Mouse (Mus musculus) layer of hippocampus, adult 9-11 months (tissue): ENCODE results near the gene Mmaa.

Experiments
- DNase-seq: peaks from one replicate; pipeline ENCODE4 v3.0.0; 2022

Mmaa gene

DNA sequence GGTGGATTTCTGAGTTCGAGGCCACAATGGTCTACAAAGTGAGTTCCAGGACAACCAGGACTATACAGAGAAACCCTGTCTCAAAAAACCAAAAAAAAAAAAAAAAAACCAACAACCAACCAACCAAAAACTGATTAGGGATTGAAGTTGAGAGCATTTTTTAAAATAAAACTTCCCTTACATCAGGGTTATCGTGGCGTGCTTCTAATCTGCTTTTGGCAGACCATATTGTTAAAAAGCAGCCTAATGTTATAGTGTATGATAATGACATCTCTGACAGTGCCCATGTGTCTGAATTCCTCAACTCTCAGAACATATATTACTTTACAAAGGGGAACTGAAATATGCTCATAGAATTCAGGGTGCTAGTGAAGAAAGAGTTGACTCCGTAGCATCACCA is 6.5 kb downstream of the Mmaa start:
- no peak for DNase-seq

DNA sequence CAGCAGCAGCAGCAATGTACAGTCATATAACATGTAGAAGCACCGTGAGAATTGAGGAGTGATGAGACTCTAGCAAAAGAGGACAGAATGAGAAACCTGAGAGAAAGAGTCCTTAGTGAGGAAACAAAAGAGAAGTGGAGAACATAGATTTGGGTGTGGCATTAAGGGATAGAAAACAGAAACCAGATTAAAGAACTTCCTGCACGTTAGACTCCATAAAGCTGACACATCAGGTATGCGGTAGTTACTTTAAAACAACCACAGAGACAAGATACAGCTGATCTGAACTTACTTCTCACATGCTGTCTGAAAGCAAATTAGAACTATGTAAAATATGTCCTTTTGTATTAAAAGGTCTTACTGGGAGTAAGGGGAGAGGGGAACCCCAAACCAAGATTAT is 8.3 kb downstream of the Mmaa start:
- DNase-seq, result no peak

DNA sequence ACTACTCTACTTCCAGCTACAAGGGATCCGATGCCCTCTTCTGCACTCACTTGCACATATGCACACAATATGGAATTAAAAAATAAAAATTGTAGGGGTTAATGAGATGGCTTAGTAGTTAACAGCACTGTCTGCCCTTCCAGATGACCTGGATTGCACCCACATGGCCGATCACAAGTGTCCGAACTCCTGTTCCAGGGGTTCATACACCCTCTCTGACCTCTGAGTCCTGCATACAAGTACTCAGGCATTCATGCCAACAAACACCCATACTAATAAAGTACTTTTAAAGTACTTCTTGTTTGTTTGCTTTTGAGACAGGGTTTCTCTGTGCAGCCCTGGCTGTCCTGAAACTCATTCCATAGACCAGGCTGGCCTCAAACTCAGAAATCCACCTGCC is 10.1 kb downstream of the Mmaa start:
- DNase-seq, result no peak

DNA sequence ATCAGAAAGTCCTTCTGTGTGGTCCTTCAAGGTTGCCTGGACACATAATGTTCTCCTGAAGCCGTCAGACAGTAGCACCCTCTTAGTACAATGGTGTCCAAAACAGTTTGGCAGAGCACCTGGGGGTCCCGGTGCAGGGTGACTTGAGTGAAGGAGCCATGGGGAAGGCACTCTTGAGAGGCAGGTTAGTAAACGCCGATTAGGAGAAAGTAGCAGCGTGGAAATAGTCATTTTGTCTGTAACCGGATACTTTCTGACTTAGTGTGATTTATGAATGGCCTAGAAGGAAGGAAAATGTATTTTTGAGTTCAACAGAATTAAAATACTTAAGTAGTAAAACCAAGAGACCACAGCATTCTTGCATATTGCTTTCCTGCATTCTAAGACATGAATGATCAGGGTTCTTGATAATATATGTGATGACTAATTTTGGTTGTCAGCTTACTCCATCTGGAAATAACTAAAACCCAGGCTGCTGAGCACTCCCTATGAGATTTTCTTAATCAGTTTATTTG is 13.3 kb downstream of the Mmaa start:
- no peak for DNase-seq

DNA sequence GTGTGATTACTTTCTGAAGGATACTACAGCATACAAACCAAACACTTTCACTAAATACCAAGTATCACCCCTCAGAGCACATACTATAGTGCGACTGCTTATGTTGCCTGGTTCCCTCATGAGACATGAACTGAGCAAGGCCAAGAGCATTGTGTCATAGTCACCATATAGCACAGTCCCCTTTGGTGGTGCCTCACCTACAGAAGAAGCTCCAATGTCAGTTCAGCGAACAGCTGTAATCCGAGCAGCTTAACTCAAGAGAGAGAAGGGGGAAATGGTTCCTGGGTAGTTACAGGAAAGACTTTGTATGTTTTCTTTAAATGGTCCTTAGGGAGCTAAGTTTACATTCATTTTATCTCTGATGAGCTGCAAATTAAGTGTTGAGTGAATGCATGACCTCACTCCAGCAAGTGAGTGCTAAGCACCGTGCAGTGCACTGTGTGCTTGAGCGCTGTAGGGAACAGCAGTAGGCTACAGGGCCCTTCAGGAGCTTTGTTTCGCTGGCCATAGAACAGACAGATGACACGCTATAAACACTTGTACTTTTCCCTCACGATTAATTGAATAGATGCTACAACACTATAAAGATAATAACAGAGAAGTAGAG is 17.4 kb downstream of the Mmaa start:
- DNase-seq, result no peak

DNA sequence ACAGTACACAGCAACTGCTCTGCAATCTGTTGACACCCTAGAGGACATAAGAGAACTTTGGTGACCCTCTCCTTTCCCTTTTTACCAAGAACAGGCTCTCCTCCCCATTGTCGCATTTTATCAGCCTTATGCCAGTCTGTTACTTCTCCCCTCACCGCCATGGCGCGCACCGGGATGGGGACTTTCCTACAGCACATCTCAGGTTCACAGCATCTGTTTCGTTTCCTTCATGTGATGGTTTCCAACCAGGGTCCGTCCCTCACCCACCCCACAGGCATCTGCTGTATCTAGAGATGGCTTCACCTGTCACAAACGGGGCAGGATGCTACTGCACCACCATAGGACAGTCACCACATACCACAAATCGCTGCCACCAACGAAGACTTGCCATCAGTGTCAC is 19.8 kb downstream of the Mmaa start:
- no peak for DNase-seq

DNA sequence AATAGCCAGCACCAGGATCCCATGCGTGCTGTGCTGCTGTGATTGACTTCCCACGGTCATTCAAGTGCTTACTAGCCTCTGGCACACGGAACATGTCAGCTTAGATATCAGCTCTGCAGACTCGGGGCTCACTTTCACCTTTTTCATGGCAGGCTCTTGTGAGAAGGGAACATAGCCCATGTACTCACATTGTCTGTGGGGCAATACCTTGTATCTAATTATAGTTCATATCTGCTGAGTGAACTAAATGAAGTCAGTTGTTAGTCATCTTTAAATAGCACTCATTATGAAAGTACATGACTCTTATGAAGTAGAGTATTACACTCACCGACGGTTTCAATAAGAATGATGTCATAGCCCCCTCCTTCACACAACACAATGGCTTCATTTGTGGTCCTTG is 21.0 kb downstream of the Mmaa start:
- DNase-seq, result no peak

DNA sequence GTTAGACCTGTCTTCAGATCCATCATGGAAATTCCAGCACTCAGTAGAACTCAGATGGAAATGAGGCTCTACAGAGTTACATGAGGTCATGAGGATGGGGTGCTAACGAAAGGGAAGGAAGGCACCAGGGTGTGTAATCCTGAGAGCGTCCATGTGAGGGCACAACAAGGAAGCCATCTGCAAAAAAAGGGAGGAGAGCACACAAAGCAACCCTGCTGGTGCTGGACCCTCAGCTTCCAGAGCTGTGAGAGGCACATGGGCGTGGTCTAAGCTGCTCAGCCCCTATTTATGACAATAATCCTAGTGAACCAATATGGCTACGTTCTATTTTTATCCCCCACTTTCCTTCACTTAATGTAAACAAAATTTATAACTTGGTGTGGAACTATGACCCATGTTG is 22.1 kb downstream of the Mmaa start:
- DNase-seq, result no peak

DNA sequence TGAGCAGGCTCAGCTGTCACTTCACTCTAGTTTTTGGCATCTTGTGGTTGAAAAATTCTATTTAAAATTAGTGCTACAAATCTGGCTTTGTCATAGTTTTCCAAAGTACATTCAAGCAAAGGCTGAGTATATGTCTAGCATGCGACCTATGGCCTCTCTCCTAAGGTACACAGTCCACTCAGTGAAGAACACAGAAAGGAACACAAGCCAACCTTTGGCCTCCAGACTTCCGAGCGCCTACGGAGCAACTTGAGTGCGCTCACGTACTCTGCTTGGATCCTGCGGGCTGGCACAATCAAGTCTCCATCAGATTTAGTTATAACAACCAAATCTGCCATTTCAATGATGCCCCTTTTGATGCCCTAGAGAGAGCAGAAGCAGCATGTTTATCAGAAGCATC is 25.8 kb downstream of the Mmaa start:
- DNase-seq, result no peak

DNA sequence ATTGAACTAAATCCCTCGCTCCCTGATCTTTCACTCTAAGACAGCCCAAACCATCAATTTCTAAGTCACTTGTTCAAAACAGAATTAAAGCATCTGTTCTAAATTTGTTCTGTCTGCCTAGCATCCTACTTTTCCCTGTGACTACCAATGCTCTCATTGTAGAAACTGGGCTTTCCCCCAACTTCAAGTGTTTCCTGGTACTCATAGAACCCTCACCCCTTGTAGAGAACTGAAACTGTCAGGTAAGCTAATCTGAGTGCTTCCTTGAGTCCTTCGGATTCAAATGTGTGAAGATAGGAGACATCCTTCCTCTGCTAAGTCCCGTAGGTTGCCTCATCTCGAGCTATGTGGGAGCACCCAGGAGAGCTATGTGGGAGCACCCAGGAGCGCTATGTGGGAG is 32.8 kb downstream of the Mmaa start:
- no peak for DNase-seq

DNA sequence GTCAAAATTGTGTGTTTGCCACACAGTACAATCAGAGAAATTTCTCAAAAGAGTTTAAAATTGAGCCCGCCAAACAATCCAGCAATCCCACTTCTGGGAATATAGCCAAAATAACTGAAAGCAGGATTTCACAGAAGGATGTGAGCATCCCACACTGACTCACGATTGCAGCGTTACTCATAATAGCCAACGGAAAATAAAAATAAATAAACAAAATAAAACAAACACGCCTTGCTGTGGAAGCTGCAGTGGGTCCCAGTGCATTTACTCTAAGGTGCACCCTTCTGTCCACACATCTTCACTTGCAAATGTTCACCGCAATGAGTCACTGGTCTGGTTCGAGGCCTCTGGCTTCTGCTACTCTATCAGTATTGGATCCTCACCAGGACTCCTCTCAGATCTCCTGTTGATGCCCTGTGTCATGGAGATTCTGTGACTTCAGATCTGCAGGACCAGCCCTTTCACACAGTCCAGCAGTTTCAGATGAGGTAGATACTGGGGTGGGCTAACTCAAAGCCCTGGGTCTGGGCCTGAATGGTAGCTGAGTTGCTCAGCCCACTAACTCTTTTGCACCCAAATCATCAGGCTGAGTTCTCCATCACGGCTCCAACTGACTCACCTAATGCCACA is 38.5 kb downstream of the Mmaa start:
- no peak for DNase-seq

DNA sequence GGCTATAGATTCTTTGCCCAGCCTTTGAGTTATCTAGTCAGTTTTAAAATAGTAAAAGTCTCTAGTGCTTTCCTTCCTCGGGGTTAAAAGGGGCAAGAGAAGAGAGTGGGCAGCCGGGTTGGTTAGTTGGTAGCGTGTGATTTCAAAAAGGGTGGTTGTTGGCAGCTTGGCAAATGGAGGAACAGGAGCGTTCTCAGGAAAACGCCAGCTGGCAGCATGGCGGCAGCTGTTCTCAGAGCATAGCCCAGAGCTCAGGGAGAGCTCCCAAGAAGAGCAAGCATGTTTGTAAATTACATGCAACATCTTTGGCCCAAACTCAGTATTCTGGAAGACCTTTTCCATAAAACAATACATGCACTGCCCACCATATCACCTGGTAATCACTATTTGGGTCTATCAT is 41.0 kb downstream of the Mmaa start:
- DNase-seq, result peak; percentile 56

DNA sequence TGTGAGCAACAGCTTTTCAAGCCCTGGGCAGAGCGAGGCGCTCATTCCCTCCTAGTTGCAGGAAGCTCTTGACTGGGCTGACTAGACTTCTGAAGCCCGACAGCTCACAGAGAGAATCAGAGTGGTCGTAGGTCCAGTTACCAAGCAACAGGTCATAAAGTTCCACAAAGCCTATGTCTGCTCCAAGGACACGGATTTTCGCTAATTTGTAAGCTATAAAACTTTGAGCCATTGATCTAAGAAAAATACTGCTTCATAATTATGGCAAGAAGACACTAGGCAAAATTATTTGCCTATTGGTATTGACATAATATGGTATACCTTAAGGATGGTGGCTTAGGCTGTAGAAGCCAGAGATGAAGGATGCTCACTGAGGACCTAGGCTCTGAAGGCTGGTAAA is 46.3 kb downstream of the Mmaa start, which contains the start of gene 1700011L22Rik:
1700011L22Rik (minus strand) TSS at position 101 of the 400 bp plus-strand sequence.
- DNase-seq, result no peak

DNA sequence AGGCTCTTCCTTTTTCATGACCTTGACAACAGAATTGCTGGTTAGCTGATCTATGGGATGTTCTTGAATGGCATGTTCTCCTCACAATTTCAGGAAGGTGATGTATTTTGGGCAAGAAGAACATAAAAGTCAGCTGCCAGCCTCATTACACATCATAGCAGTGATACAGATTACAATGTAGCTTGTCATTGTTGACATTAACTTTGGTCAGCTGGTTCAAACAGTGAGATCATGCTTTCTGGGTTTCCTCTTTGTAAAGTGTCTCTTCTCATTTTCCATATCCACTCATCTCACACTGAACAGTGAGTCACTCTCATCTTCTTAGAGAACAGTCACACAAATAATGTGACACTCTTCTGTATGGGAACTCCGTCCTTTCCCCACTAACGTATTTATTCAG is 51.3 kb downstream of the Mmaa start:
- DNase-seq, result no peak

DNA sequence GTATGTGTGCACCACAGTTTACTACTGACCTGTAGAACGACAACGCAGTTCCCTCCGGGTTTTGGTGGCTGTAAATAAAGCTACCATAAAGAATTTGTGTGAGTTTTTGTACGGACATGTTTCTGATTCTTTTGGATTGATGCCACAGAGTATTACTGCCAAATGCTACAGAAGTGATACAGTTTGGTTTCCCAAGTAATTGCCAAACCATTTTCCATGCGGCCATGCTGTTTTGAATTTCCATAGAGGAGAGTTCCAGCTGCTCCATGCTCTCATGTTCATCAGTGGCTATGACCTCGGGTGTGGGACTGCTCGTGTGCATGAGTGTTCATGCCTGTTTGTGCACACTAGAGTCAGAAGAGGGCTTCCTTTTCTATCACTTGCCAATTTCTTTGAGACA is 54.7 kb downstream of the Mmaa start:
- DNase-seq, result no peak

DNA sequence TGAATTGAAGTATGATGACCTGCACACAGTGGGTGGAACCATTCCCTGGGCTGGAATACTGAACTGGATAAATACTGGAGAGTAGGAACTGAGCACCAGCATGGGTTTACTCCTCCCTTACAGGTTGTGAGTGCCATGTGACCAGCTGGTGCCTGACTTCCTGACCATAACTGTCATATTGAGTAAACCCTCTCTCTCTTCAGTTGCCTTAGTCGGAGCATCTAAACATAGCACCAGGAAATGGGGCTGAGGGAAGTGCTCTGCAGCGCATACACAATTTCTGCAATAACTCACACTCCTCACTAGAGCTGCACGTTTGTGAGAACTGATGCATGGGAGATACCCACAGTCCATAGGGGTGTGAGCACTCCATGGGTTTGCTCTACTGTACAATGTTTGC is 55.4 kb downstream of the Mmaa start:
- no peak for DNase-seq

DNA sequence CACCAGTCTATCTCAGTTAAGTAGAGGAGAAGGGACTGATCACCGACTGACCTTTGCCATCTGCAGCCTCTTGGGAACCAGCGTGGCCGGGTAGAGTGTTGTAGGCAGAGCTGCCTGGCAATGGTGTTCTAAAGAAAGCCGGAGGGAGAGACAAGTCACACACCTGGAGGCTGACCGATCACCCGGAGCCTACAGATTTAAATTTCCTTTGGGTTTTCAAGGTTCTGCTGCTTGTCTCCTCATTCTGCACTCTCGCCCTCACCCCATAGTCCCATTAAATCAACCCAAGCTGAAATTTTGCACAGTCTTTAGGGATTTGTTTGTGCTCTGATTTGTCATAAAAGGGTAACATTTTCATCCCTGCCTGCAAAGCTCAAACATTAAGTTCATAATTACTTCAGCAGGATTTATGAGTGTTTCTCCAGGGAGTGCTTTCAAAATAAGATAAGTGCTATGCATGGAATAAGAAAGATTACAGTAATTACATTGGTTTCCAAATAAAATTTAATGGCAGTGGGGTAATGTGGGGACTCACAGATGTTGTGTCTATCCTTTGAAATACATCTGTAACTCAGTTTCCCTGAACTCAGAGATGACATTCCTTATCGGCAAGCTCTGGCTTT is 65.4 kb downstream of the Mmaa start:
- no peak for DNase-seq

DNA sequence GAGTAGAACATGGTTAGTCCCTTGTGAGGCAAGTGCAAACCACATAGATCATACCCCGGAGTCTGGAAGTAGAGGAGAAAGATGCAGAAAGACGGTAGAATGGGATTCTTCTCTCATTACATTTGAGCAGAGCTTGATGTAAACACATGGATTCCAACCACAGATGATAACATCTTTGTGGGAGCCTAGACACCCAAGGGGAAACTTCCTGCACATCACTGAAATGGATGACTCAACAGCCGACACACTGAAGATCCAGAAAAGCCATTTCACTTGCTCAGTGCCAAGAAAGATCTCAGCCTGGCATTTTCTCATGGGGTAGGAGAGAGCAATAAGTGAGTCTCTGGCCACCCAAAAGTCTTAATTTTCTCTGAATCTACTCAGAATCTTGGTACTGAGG is 66.8 kb downstream of the Mmaa start:
- DNase-seq, result no peak

DNA sequence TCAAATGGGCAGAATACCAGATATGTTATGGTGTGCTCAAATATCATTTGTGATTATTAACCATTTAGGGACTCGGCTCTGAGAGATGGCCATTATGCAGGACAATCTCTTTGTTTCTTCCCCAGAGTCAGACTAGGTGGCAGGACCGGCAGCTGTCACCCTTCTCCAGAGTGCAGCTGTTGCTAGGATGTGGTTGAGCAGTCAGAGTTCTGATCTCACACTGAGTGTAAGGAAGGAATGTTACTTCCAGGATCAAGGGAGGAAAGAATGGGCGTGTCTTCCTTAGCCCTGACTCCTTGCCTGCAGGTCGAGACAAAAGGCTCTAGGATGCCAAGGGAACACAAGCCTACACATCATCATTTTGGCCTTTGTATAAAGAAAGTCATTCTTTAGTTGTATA is 67.5 kb downstream of the Mmaa start:
- no peak for DNase-seq

DNA sequence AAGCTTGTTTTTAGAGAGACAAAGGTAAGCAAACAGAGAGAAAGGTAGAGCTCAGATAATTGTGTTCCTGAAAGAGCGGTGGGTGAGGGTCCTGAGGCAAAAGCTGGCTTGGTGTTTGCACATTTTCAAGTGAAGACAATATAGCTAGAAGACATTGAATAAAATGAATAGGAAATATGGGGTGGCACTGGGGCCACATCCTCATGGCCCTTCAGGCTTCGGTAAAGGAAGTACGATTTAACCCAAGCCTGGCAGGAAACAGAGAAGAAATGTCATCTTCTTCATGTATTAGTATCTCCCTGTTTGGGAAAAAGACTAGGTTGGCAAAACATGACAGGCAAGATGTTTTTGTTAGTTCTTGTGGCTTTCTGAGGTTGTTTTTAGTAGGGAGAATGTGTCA is 68.7 kb downstream of the Mmaa start:
- DNase-seq, result no peak

DNA sequence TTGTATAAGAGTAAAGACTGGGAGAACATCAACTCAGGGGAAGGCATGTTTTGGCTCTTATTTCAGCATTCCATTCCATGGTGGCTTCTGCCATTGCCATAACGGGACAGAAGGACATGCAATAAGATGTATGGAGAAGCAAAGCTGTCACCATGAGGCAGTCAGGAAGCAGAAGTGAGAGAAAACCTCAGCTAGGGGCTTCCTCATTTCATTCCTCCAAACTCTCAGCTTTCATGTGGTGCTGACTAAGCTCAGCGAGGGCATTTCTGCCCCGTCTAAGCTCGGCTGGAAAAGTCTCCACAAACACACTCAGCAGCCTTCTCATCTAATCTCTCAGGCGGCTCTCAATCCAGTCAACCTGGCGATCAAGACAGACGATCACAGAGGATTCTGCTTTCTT is 69.2 kb downstream of the Mmaa start:
- DNase-seq, result peak; percentile 33

DNA sequence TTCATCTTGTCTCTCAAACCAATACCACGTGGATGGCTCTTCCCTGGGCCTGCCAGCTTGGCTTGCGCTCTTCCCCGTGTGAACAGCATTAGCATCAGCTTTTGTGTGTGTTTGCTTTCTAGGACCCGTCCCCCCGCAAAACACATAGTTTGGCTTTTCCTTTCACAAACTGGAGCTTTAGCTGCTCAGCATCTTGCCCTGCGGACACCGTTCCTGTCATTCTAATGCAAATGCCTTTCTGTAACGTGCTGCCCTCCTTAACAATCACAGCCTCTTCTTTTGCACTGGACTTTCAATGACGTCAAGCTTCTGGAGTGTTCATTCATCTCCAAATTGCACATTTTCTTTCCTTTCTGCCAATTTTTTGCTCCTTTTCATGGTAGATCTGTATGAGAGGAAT is 70.4 kb downstream of the Mmaa start:
- DNase-seq, result no peak

DNA sequence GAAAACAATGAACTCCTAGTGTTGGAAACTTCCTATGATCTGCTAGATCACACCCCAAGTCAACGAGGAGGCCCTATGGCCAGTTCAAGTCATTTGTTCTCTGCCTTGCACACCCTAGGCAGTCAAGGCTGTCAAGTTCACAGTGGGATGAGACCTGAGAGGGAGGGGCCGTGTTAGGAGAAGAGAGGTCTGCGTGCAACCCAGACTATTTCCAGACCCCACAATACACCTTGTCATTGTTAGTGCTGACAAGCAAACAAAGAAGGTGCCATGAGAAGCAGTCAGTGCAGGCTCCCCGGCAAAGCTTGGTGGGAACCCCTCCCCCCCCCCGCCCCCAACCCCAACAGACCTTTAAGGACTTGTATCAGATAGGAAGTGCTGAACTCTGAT is 72.0 kb downstream of the Mmaa start:
- DNase-seq, result no peak

DNA sequence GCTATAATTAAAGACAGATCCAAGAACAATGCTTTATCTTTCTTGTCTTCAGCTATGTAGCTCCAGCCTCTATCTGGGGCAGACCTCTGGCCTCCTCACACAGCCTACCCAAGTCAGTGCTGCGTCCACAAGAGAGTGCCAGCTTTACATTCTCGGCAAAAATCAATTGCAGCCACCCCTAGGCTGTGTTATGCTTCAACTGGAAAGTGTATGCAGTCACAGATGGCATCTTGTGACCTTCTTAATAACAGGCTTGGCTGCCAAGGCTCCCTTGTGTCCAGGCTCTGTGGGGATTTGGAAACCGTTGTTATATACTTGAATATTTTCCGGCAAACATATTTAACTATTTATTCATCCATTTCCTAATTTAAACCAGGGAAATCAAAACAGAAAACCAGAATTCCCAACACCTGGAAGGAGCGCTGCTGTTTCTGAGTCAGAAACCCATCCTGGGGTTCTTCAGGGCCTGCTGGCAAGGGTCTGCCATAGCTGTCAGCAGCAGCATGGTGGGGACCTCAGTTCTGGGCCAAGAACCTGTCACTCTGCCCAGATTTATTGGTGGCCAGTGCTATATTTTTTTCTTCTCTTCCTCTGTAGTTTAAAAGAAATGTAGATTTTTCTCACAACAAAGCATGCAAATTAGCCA is 72.5 kb downstream of the Mmaa start:
- no peak for DNase-seq
